Mouse (Mus musculus): ENCODE data around the gene Hdhd3. TPM values are rescaled to one million over a fixed set of nuclear protein-coding genes. Genes with fewer than 3 reads are reported as not detected.

Gene Hdhd3
- polyA plus RNA-seq, 1 experiment from 2014 or later = 11.2 TPM

DNA sequence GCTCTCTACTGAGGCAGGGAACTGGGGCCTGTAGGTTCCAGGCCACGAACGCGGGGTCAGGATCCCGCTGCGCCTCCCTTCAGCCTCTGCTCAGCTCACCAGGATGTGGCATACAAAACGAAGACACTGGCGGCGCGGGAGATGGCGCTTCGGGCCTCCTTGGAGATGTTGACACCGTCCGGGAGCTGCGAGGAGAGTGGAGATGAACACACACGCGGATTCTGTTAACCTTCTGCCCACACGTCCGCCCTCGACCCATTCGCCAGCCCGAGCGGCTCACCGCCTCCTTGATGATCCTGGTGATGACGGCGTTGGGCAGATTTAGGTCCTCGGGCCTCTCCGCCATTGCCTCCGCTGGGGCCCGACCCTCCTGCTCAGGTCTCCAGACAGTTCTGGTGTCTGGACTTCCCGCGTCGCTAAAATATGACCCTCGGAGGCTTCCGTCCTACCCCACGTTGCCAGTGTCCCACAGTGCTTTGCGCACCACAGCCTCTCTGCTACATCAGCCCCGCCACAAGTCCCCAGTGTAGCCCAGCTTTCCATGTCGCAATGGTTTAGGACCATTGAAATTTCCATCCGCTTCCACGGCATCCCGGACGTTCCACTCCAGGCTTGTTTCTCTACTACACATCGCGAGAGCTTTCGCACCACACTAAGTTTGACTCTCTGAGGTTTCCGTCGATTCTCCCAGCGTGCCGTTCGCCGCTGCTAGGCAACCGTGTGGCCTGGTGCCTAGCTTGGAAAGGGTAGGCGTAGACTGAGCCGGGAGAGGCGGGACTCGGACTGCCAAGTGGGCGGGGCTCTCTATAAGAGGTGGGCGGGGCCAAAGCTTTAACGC, 21.6 kb upstream of the Hdhd3 start, which contains the start of the genes Pole3 and 4933430I17Rik:
Pole3 (minus strand) TSS at position 418 of the 838 bp plus-strand sequence.
4933430I17Rik (plus strand) TSS at position 719 of the 838 bp plus-strand sequence.
- Histone ChIP-seq H3K4me1 (ENCODE audit: control insufficient read depth, insufficient read depth, low read depth, low read length) (peaks cover 12% of the 10 kb centered on the region), H3K9me3 (ENCODE audit: control insufficient read depth, low read length) (no peaks in the 10 kb centered on the region), H3K27ac (ENCODE audit: low read depth, low read length) (peak within 1 kb of the TSS; percentile 98), H3K9ac (ENCODE audit: low read depth, low read length) (peak within 1 kb of the TSS; percentile 85), H3K36me3 (ENCODE audit: control insufficient read depth, insufficient read depth, low read length) (no peaks in the 10 kb centered on the region), H3K4me2 (ENCODE audit: low read length) (peak within 1 kb of the TSS; percentile 93), H3K27me3 (replicated peaks; ENCODE audit: control insufficient read depth, insufficient read depth, low read length) (no peaks in the 10 kb centered on the region), H3K4me3 (ENCODE audit: low read length) (peak within 1 kb of the TSS; percentile 85)
- WGBS = under 1% methylated on average over 59 of the region's 59 CpGs
- peak; percentile 98 for ATAC-seq

DNA sequence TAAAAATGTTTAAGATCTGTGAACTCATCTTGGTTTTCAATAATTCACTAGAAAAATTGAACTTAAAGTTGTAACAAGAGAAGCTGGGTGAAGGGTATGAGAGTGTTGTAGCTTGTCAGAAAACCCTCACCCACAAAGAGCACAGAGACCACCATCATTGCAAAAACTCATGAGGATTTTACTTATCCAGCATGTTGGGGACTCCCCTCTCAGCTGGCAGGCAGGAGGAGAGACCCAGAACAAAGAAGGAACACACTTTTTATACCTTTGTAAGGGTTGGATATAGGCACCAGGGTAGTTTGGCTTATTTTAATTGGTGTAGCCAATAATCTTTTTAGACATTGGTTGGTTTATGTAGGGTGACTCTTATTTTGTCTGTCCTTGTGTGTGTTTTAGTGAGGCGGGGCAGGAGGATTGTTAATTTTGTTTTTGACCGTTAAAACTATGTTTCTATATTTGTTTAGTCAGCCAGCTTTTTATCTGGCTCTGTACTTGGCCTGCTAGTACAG, 17.7 kb upstream of the Hdhd3 start:
- H3K4me2 ChIP-seq (ENCODE audit: low read length) = no peak overlapping the region
- H3K27me3 ChIP-seq (replicated peaks; ENCODE audit: control insufficient read depth, insufficient read depth, low read length) = no peaks in the 10 kb centered on the region
- H3K9ac ChIP-seq (ENCODE audit: low read depth, low read length) = no peak overlapping the region
- no peaks in the 10 kb centered on the region for H3K9me3 ChIP-seq (ENCODE audit: control insufficient read depth, low read length)
- 92% methylated on average over 2 of the region's 2 CpGs for WGBS
- no peaks in the 10 kb centered on the region for H3K36me3 ChIP-seq (ENCODE audit: control insufficient read depth, insufficient read depth, low read length)
- H3K27ac ChIP-seq (ENCODE audit: low read depth, low read length) = no peak overlapping the region
- ATAC-seq = no peak
- peaks cover 21% of the 10 kb centered on the region for H3K4me1 ChIP-seq (ENCODE audit: control insufficient read depth, insufficient read depth, low read depth, low read length)
- no peak overlapping the region for H3K4me3 ChIP-seq (ENCODE audit: low read length)

DNA sequence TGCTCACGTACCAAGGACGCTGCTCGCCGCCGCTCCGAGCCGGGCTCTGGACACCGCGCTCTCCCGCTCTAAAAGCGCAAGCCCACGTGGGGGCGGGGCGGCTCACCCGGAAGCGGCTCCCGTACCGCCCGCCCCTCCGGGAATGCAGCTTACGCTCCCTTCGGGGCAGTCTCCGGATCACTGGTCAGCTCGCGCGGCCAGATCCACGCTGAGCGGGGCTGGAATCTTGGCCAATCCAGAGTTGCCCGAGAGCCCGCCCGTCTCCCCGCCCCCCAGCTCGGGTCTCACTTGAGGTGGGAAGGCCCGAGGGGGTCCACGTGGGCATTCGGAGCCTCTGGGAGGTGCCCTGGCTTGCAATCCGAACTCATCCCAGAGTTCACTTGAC, 16.6 kb upstream of the Hdhd3 start, which contains the start of gene Alad:
Alad (minus strand) TSS at position 70 of the 385 bp plus-strand sequence.
- peak within 1 kb of the TSS; percentile 66 for H3K4me2 ChIP-seq (ENCODE audit: low read length)
- 0% methylated on average over 34 of the region's 37 CpGs for WGBS
- peak; percentile 92 for ATAC-seq
- peak within 1 kb of the TSS; percentile 77 for H3K27ac ChIP-seq (ENCODE audit: low read depth, low read length)
- H3K9ac ChIP-seq (ENCODE audit: low read depth, low read length) = peak within 1 kb of the TSS; percentile 86
- no peaks in the 10 kb centered on the region for H3K36me3 ChIP-seq (ENCODE audit: control insufficient read depth, insufficient read depth, low read length)
- H3K27me3 ChIP-seq (replicated peaks; ENCODE audit: control insufficient read depth, insufficient read depth, low read length) = no peaks in the 10 kb centered on the region
- peak within 1 kb of the TSS; percentile 87 for H3K4me3 ChIP-seq (ENCODE audit: low read length)
- H3K9me3 ChIP-seq (ENCODE audit: control insufficient read depth, low read length) = no peaks in the 10 kb centered on the region
- peaks cover 21% of the 10 kb centered on the region for H3K4me1 ChIP-seq (ENCODE audit: control insufficient read depth, insufficient read depth, low read depth, low read length)

DNA sequence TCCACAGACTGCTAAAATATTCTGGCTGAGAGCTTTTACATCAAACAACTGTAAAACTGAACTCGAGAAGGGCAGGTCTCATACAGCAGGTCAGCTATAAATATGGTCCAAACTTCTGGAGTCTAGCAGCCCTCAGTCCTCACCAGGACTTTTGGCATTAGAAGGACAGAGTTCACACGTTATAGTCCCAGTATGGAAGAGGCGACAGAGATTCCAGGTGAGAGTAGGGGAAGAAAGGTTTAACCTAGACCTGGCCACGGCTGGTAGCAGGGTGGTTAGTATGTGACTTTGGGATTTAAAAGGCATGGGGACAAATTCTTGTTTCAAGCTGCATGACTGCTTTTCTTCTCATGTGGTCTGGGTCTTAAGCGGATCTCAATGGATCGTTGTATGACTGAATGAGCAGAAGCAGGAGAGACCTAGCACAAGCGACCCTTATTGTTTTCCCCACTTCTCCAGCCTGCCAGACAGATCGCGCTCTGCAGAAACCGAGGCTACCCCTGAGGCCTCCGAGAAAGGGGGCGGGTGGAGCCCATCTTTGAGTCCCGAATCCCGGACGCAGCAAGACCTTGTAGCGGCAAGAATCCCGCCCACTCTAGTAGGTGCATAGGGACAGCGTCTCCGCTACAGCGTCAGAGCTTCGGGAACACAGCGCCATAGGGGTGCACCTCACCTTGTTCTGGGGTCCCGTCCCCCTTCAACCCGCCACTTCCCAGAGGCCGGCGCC, 16.0 kb upstream of the Hdhd3 start:
- Histone ChIP-seq H3K27ac (ENCODE audit: low read depth, low read length) (peak overlapping the region; percentile 77), H3K4me2 (ENCODE audit: low read length) (peak overlapping the region; percentile 66), H3K9me3 (ENCODE audit: control insufficient read depth, low read length) (no peaks in the 10 kb centered on the region), H3K4me1 (ENCODE audit: control insufficient read depth, insufficient read depth, low read depth, low read length) (peaks cover 19% of the 10 kb centered on the region), H3K9ac (ENCODE audit: low read depth, low read length) (peak overlapping the region; percentile 86), H3K36me3 (ENCODE audit: control insufficient read depth, insufficient read depth, low read length) (no peaks in the 10 kb centered on the region), H3K27me3 (replicated peaks; ENCODE audit: control insufficient read depth, insufficient read depth, low read length) (no peaks in the 10 kb centered on the region), H3K4me3 (ENCODE audit: low read length) (peak overlapping the region; percentile 87)
- WGBS = 2% methylated on average over 26 of the region's 26 CpGs
- ATAC-seq = peak; percentile 78

DNA sequence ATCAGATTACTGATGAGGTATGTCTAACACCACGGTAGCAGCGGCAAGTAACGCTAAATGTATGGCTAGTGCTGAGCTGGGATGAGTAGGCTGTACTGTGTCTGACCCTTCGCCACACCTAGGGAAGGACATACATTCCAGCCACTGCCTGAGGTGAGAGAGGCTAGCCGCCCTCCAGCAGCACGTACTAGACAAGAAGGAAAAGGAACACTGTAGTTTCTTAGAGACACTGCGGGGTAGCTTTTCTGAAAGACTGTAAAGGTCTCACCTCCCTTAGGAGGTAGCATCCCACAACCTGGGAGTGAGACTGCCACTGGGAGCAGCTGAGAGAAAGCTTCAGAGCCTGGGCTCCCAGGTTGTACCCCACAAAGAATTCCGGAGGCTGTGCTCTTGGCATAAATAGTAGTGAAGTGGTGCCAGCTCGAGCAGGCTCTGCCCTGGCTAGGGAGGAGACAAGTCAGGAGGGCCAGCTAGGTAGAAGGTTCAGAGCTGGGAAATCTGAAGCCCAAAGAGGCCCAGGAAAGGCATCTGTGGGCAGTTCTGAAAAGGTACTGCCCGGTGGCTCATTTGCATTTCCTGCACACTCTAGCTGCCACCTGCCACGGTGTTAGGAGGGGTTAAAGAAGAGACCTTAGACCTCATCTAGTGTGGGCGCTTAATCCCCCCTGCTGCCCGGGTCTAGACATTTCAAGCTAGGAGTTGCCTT, 15.3 kb upstream of the Hdhd3 start:
- WGBS = 55% methylated on average over 13 of the region's 13 CpGs
- H3K4me3 ChIP-seq (ENCODE audit: low read length) = peak overlapping the region; percentile 87
- ATAC-seq = no peak
- no peaks in the 10 kb centered on the region for H3K9me3 ChIP-seq (ENCODE audit: control insufficient read depth, low read length)
- peak overlapping the region; percentile 86 for H3K9ac ChIP-seq (ENCODE audit: low read depth, low read length)
- no peaks in the 10 kb centered on the region; the same call in 1 of the 2 replicates for H3K36me3 ChIP-seq (ENCODE audit: control insufficient read depth, insufficient read depth, low read length)
- peaks cover 12% of the 10 kb centered on the region for H3K4me1 ChIP-seq (ENCODE audit: control insufficient read depth, insufficient read depth, low read depth, low read length)
- H3K27me3 ChIP-seq (replicated peaks; ENCODE audit: control insufficient read depth, insufficient read depth, low read length) = no peaks in the 10 kb centered on the region
- H3K4me2 ChIP-seq (ENCODE audit: low read length) = peak overlapping the region; percentile 66
- peak overlapping the region; percentile 77 for H3K27ac ChIP-seq (ENCODE audit: low read depth, low read length)

DNA sequence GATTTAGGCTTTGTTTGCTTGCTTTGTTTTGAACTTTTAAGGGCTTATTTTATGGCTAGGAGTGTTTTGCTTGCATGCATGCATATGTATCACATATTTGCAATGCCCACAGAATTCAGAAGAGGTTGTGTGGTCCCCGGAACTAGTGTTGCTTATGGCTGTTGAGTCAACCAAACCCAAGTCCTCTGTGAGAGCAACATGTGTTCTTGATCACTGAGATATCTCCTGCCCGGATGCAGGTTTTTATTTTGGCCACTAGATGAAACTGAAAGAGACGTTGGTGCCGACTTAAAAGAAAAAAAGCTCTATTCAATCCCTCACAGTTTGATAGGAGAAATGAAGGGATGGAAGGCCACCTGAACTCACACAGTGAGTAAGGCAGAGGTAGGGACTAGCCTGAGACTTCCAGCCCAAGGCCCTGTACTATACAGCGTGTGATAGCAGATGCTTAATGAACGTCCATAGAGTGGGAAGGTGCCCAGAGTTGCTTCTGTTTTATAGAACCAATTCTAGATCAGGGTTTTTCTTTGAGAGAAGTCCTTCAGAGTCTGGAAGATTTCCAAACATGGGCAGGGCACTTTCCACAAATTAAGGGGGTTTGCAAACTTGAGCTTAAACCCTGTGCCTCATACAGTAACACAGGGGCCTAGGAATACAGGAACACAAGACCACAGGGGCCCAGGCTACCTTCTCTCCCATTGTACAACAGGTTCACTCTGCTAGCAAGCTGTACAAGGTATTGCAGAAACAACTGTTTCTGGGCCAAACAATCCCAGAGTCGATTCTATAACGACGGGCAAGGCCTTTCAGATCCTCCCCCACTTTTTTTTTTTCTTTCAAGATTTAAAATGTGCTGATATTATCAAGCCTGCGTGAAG, 14.5 kb upstream of the Hdhd3 start:
- 83% methylated on average over 10 of the region's 10 CpGs for WGBS
- H3K4me1 ChIP-seq (ENCODE audit: control insufficient read depth, insufficient read depth, low read depth, low read length) = peaks cover 12% of the 10 kb centered on the region
- no peaks in the 10 kb centered on the region; the same call in 1 of the 2 replicates for H3K36me3 ChIP-seq (ENCODE audit: control insufficient read depth, insufficient read depth, low read length)
- H3K9me3 ChIP-seq (ENCODE audit: control insufficient read depth, low read length) = no peaks in the 10 kb centered on the region
- H3K4me3 ChIP-seq (ENCODE audit: low read length) = no peak overlapping the region
- H3K27me3 ChIP-seq (replicated peaks; ENCODE audit: control insufficient read depth, insufficient read depth, low read length) = no peaks in the 10 kb centered on the region
- no peak overlapping the region for H3K9ac ChIP-seq (ENCODE audit: low read depth, low read length)
- H3K4me2 ChIP-seq (ENCODE audit: low read length) = no peak overlapping the region
- H3K27ac ChIP-seq (ENCODE audit: low read depth, low read length) = no peak overlapping the region
- no peak for ATAC-seq

DNA sequence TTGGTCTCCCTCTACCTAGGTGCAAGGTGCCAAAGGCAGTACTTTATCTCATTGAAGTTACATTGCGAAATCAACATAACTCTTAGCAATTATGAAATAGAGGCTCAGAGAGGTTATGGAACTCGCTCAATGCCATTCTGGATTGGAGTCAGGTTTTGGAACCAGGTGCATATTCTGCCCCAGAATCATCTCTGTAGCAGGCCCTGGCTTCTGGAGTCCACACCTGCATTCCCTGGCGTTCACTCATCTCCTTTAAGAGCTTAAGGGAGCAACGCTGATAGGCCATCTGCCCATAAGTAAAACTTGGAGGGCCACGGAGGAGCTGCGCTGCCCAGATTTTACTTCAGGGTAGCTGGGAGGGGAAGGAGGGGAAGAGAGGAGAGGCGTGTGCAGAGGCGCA, 13.8 kb upstream of the Hdhd3 start:
- WGBS = 90% methylated on average over 8 of the region's 8 CpGs
- H3K27ac ChIP-seq (ENCODE audit: low read depth, low read length) = no peak overlapping the region
- H3K27me3 ChIP-seq (replicated peaks; ENCODE audit: control insufficient read depth, insufficient read depth, low read length) = no peaks in the 10 kb centered on the region
- no peak overlapping the region for H3K9ac ChIP-seq (ENCODE audit: low read depth, low read length)
- no peaks in the 10 kb centered on the region for H3K9me3 ChIP-seq (ENCODE audit: control insufficient read depth, low read length)
- H3K4me1 ChIP-seq (ENCODE audit: control insufficient read depth, insufficient read depth, low read depth, low read length) = peaks cover 12% of the 10 kb centered on the region
- no peak overlapping the region for H3K4me2 ChIP-seq (ENCODE audit: low read length)
- H3K4me3 ChIP-seq (ENCODE audit: low read length) = no peak overlapping the region
- H3K36me3 ChIP-seq (ENCODE audit: control insufficient read depth, insufficient read depth, low read length) = peaks cover 6% of the 10 kb centered on the region
- no peak for ATAC-seq

DNA sequence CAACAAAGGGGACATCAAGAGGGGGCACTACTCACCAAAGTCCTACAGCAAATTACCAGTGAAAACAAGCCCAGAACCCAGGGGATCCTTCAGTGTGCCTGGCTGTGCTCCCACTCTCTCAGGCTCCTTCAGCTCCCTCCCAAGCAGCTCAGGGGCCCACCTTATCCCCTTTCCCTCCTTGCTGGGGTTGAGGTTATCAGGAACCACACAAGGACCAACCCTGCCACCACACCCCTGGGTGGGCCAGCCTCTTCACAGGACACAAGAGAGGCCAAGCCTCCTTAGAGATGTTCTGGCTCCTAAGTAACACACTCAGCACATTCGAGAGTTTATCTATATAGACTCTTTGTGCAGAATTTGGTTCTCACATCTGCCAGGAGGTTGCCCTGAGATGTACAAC, 13.3 kb upstream of the Hdhd3 start:
- Histone ChIP-seq H3K4me2 (ENCODE audit: low read length) (no peak overlapping the region), H3K4me3 (ENCODE audit: low read length) (no peak overlapping the region), H3K4me1 (ENCODE audit: control insufficient read depth, insufficient read depth, low read depth, low read length) (peaks cover 12% of the 10 kb centered on the region), H3K9ac (ENCODE audit: low read depth, low read length) (peak overlapping the region; percentile 8; the same call in 1 of the 2 replicates), H3K27me3 (replicated peaks; ENCODE audit: control insufficient read depth, insufficient read depth, low read length) (no peaks in the 10 kb centered on the region), H3K27ac (ENCODE audit: low read depth, low read length) (no peak overlapping the region; the same call in 1 of the 2 replicates), H3K36me3 (ENCODE audit: control insufficient read depth, insufficient read depth, low read length) (peaks cover 11% of the 10 kb centered on the region), H3K9me3 (ENCODE audit: control insufficient read depth, low read length) (no peaks in the 10 kb centered on the region)
- no peak for ATAC-seq
- WGBS = 81% methylated on average over 1 of the region's 1 CpGs
